Mouse (Mus musculus) gastrocnemius, adult 2 months (tissue): ENCODE data around the gene Slc38a4. TPM values are rescaled to one million over a fixed set of nuclear protein-coding genes. Genes with fewer than 3 reads are reported as not detected.

ENCODE experiments used
- DNase-seq: peaks from one replicate; pipeline ENCODE4 v3.0.0; 2022
- H3K27ac ChIP-seq: fragments of 200-600 bp; 2 replicates; pipeline ENCODE4 v1.8.1; 2022; ENCODE audit warnings: mild to moderate bottlenecking
- H3K4me3 ChIP-seq: fragments of 200-600 bp; 2 replicates; pipeline ENCODE4 v1.8.1; 2022; ENCODE audit warnings: mild to moderate bottlenecking, moderate library complexity
- CTCF ChIP-seq: fragments of 200-600 bp; IDR thresholded peaks from 2 replicates; pipeline ENCODE4 v1.8.1; 2022; ENCODE audit warnings: antibody characterized with exemption, mild to moderate bottlenecking, moderate library complexity
- intact Hi-C: fragments of 180-260 bp; cut with DNase I; formaldehyde crosslinking; loops from one replicate; pipeline ENCODE4 v1.15.1; 2025
- total RNA-seq, 2 experiments: library from RNA; stranded (reverse); gene quantifications; 2 replicates each; pipeline ENCODE4 v1.2.3; 2021

Gene Slc38a4
- total RNA-seq, 2 experiments from 2014 or later, result 142 to 248 TPM

DNA sequence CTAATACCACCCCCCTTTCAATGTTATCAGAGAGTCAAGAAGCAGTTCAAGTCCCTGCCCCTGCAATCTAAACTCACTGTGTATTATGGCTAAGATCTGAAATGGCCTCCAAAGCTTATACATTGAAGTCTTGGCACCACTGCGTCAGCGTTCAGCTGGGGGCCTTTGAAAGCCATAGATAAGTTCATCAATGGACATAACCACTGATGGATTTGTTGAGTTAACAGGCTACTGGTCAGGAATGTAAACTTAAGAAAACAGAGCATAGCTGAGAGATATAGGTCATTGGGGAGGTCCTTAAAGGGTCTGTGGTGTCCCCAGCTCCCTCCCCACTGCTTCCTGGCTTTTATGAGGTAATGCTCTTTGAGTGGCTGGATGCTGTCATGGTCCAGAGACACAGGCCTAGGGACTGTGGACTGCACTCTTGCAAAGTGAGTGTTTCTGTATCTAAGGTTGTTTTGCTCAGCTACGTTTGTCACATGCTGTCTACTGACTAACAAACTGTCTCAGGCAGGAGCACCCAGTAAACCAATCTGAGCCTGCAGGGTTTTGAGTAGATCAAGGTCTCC is 83.0 kb downstream of the Slc38a4 start:
- TF ChIP-seq CTCF, result no peak
- no peak for DNase-seq
- intact Hi-C loops, result loop anchor here (5.0 kb wide), 1 partner anchor 215 kb away; no protein-coding TSS in a partner anchor
- H3K27ac ChIP-seq, result no peak overlapping the region
- no peak overlapping the region for H3K4me3 ChIP-seq

DNA sequence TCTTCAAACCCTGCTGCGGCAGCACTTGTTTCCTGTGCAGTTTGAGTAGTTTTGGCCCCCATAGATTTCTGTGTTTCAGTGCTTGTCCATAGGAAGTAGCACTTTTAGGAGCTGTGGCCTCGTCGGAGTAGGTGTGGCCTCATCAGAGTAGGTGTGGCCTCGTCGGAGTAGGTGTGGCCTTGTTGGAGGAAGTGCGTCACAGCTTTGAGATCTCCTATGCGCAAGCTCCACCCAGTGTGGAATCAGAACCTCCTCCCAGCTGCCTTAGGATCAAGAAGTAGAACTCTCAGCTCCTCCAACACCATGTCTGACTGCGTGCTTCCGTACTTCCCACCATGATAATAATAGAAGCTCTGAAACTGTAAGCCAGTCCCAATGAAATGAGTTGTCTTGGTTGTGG is 83.8 kb downstream of the Slc38a4 start:
- DNase-seq, result no peak
- intact Hi-C loops, result loop anchor here (5.0 kb wide), 1 partner anchor 215 kb away; no protein-coding TSS in a partner anchor
- TF ChIP-seq CTCF, result no peak
- Histone ChIP-seq H3K27ac (no peak overlapping the region), H3K4me3 (no peak overlapping the region)

GRCm38 (mm10) chr15:96969792-96970191 is 86.0 kb downstream of the Slc38a4 start:
- peak overlapping the region; percentile 90 for H3K27ac ChIP-seq
- no peak for DNase-seq
- intact Hi-C loops, result loop anchor here (1.0 to 5.0 kb wide), 3 partner anchors 166 to 218 kb away; no protein-coding TSS in a partner anchor
- no peak overlapping the region for H3K4me3 ChIP-seq
- TF ChIP-seq CTCF, result peak; percentile 56

GRCm38 (mm10) chr15:96968741-96969140 is 87.0 kb downstream of the Slc38a4 start:
- TF ChIP-seq CTCF, result no peak
- H3K27ac ChIP-seq, result peak overlapping the region; percentile 90
- intact Hi-C loops, result loop anchor here (5.0 kb wide), 1 partner anchor 209 kb away; no protein-coding TSS in a partner anchor

DNA sequence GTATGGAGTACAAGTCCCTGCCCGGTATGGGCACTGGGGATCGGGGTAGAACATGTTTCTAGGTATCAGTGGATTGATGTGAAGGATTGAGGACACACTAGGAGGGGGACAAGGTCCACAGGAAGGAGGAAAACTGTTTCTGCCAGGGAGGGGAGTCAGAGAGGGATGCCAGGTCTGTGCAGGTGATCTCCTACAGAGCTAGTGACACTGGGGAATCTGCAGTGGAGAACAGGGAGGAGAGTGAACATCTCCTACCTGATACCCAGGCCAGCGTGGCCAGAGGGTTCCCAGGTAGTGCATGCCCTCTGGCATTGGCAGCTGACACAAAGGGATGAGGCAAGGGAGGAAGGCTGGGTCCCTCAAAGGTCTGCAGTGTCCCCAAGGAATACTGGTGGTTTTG is 89.4 kb downstream of the Slc38a4 start:
- no peak for DNase-seq
- Histone ChIP-seq H3K27ac (no peak overlapping the region), H3K4me3 (no peak overlapping the region)
- no peak for TF ChIP-seq CTCF
- intact Hi-C loops, result loop anchor here (5.0 kb wide), 1 partner anchor 211 kb away; no protein-coding TSS in a partner anchor

More at GRCm38 (mm10) chr15:96968741-96969140, 87.0 kb downstream of the Slc38a4 start:
- H3K4me3 ChIP-seq, result peak overlapping the region; percentile 29; the same call in 1 of the 2 replicates
- peak; percentile 48 for DNase-seq

DNA sequence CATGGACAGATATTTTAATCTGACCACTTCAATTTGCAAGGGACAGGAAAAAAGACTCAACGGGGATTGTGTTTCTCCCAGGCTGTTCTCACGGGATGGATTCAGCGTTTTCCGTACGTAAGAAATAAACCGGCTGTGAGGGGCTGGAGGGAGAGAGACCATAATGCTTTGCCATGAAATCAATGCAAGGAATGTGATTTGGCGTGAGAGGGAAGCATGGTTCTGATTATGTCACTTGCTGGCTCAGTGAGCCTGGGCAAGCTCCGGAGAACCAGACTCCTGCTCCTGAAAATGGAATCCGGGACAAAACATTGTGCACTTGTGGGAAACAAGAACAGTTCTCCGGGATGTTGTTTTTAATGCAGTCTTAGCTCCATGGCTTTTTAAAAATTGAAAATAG is 92.0 kb downstream of the Slc38a4 start:
- intact Hi-C loops, result no loop called here
- no peak for DNase-seq
- no peak for TF ChIP-seq CTCF
- 0 out of 2 replicates have a peak overlapping the region, but pooled peaks have one; percentile 28 for H3K27ac ChIP-seq
- H3K4me3 ChIP-seq, result peak overlapping the region; percentile 56

- intact Hi-C loops, result no loop called here
- 0 out of 2 replicates have a peak overlapping the region, but pooled peaks have one; percentile 28 for H3K27ac ChIP-seq
- no peak for TF ChIP-seq CTCF
- peak overlapping the region; percentile 56 for H3K4me3 ChIP-seq
- DNase-seq, result no peak
Observed at GRCm38 (mm10) chr15:96963318-96963717, 92.4 kb downstream of the Slc38a4 start.

DNA sequence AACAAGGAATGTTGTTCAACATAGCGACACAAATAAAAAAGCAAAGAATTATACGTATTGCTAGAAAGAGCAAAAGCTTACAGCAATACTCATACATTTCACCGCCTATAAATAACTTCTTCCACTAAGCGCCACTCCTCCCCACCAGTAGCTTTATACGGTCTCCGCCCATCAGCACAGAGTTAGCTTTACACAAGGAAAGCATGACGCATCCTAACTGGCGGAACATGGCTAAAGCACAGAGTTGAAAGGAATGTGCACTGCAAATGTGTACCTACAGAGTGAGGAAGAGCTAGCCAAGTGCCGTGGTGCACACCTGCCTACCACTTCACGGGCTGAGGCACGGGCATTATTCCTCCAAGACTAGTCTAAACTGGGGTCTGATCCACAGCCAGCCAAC is 95.4 kb downstream of the Slc38a4 start:
- H3K27ac ChIP-seq, result no peak overlapping the region
- TF ChIP-seq CTCF, result no peak
- intact Hi-C loops, result no loop called here
- H3K4me3 ChIP-seq, result no peak overlapping the region
- no peak for DNase-seq

GRCm38 (mm10) chr15:96959247-96959646 is 96.5 kb downstream of the Slc38a4 start:
- no peak for TF ChIP-seq CTCF
- intact Hi-C loops, result no loop called here
- DNase-seq, result no peak
- H3K4me3 ChIP-seq, result no peak overlapping the region
- no peak overlapping the region for H3K27ac ChIP-seq

DNA sequence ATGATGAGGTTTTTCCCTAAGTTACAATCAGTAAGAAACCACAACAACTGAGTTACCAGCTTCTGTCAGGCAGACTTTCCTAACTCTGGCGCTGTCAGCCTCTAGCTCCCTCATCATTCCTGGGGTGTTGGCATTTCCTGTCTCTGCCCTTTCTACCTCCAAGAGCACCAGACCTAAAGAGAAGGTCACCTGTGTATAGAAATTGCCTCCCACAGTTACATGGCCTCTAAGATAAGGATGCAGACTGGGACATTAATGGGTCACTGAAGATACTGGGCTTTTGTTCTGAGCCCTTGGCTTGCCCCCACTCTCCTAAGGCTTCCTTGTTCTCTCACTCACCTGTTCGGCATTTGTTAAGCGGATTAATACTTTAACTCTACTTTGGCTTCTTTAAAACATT is 99.1 kb downstream of the Slc38a4 start:
- intact Hi-C loops, result no loop called here
- no peak for TF ChIP-seq CTCF
- no peak for DNase-seq
- Histone ChIP-seq H3K4me3 (no peak overlapping the region), H3K27ac (no peak overlapping the region)

- no peak for TF ChIP-seq CTCF
- intact Hi-C loops, result no loop called here
- Histone ChIP-seq H3K27ac (no peak overlapping the region), H3K4me3 (no peak overlapping the region)
- DNase-seq, result no peak
Observed at GRCm38 (mm10) chr15:96954389-96954788, 101.4 kb downstream of the Slc38a4 start.

DNA sequence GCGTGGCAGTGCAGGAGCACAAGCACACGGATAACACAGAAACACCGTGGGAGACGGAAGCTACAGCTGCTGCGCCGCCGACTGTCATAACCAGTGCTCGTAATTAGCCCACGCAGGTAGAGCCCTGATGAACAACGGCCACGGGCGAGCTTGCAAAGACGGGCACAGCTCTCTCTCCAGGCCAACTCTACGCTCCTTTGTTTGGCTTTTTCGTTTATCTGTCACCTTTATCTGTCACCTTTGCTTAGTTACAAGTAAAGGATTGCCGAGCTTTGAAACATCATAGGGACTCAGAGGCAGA is 101.9 kb downstream of the Slc38a4 start:
- Histone ChIP-seq H3K27ac (no peak overlapping the region), H3K4me3 (peak overlapping the region; percentile 48)
- DNase-seq, result no peak
- no peak for TF ChIP-seq CTCF
- intact Hi-C loops, result no loop called here

DNA sequence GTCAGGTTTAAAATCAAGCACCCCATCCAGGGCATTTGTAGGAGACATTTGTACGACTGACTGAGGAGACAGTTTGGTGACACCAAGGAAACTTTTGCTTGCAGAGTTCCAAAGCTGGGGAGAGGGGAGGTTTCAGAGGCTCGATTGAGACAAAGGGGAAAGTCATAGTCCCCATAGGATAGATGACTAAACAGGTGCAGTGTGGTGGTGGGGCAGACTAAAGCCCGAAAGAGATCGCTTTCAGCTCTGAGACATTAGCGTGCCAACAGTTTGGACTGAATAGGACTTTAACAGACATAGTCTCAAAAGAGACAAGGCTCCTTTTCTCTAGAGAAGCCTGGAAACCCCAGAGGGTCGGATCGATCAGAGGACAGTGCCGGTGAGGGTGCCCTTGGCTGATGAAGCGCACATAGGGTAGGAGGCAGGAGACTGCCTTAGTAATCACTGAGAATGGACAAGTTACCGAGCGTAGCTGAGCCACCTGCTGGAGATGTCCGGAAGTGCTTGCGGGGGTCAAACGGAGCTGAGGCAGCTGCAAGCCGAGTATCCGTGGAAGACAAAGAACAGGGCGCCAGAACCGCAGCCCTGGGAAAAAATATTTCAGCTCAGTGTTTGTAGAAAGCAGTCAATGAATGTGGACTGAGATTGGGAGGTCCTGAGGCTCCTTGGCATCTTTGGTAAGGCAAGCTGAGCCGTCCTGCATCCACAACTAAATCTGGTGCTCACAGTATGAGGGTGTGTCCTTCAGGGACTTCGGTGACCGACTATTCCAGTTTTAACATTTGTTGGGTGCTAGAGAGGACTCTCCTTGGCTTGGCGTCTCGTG is 102.4 kb downstream of the Slc38a4 start:
- peak overlapping the region; percentile 35; the same call in 1 of the 2 replicates for H3K27ac ChIP-seq
- TF ChIP-seq CTCF, result peak; percentile 83
- H3K4me3 ChIP-seq, result peak overlapping the region; percentile 48
- DNase-seq, result peak; percentile 75
- intact Hi-C loops, result no loop called here
